Mouse (Mus musculus) lung, embryonic 16.5 days (tissue): ENCODE results near the gene Wdr90. TPM values are rescaled to one million over a fixed set of nuclear protein-coding genes. Genes with fewer than 3 reads are reported as not detected.
"Not testable (repeated sequence)": the region's sequence is repeated elsewhere in the genome, so short reads cannot be mapped to it uniquely, and the experiment has no call there.

Source experiments
- ATAC-seq: fragments of 200-750 bp; cut with Nextera tagmentation; 2 replicates; pipeline ENCODE4 v1.8.0; 2017; ENCODE audit warnings: low read depth, mild to moderate bottlenecking, moderate library complexity
- H3K27ac ChIP-seq: fragments of 300-500 bp; sonication (generic); 2 replicates; pipeline ENCODE4 v1.5.1; 2014; ENCODE audit warnings: mild to moderate bottlenecking, control low read depth, low read length
- H3K27me3 ChIP-seq: fragments of 300-500 bp; sonication (generic); 2 replicates; pipeline ENCODE4 v1.6.1; 2014; ENCODE audit warnings: low read depth, low read length, mixed read lengths; ENCODE audit not compliant: control insufficient read depth, insufficient read depth
- H3K36me3 ChIP-seq: fragments of 300-500 bp; sonication (generic); 2 replicates; pipeline ENCODE4 v1.6.1; 2014; ENCODE audit warnings: low read length; ENCODE audit not compliant: control insufficient read depth, insufficient read depth
- H3K4me1 ChIP-seq: fragments of 300-500 bp; sonication (generic); replicated peaks from 2 replicates; pipeline ENCODE4 v1.6.1; 2014; ENCODE audit warnings: low read length, mixed read lengths; ENCODE audit not compliant: control insufficient read depth, insufficient read depth
- H3K4me2 ChIP-seq: fragments of 300-500 bp; sonication (generic); 2 replicates; pipeline ENCODE4 v1.6.1; 2014; ENCODE audit warnings: low read depth, low read length, control low read depth
- H3K4me3 ChIP-seq: fragments of 300-500 bp; sonication (generic); 2 replicates; pipeline ENCODE4 v1.5.1; 2014; ENCODE audit warnings: mild to moderate bottlenecking, low read length, control low read depth
- H3K9ac ChIP-seq: fragments of 300-500 bp; sonication (generic); 2 replicates; pipeline ENCODE4 v1.6.1; 2014; ENCODE audit warnings: low read length, control low read depth
- H3K9me3 ChIP-seq: fragments of 300-500 bp; sonication (generic); 2 replicates; pipeline ENCODE4 v1.6.1; 2016; ENCODE audit warnings: low read length; ENCODE audit not compliant: control insufficient read depth
- WGBS: fragments of 180-500 bp; shearing (Covaris S2); extraction: QIAGEN DNeasy Blood & Tissue Kit; methylation state at CpG from one replicate; pipeline ENCODE4 v1.1.7; 2014; 5-methylcytosine and 5-hydroxymethylcytosine counted together
- polyA plus RNA-seq: library from polyadenylated mRNA; unstranded; fragments of >200 nt; fragmentation: Nextera tagmentation; extraction: Ambion mirVana; gene quantifications from 2 replicates; pipeline ENCODE4 v1.2.1, GENCODE M21; 2015

The Wdr90 gene
- polyA plus RNA-seq, 1 experiment from 2014 or later = 32.6 TPM

DNA sequence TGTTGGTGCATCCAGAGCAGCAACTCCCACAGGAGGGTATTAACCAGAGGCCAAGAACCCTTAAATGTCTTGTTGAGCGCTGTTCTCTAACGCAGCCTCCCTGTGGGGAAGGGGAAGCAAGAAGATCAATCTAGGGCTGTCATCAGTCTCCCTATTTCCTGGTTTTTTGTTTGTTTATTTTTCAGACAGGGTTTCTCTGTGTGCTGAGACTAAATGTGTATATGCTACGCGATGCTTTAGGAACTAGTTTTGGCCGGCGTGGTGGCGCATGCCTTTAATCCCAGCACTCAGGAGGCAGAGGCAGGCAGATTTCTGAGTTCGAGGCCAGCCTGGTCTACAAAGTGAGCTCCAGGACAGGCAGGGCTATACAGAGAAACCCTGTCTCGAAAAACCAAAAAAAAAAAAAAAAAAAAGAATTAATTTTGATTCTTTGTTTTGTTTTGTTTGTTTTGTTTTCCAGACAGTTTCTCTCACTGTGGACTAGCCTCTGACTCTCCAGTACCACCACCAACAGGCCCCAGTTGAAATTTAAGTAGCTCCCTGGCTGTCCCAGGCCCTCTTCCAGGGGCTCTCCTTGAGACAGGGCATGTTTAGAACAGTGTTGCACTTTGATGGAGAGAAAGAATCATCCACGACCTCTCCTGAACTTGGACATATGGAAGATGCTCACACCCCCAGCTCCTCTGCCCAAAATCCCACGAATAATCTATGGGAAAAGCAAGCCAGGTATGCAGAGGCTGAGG, 12.3 kb upstream of the Wdr90 start:
- H3K9ac ChIP-seq = peak overlapping the region; percentile 85; the same call in 1 of the 2 replicates
- 68% methylated on average over 11 of the region's 11 CpGs for WGBS
- H3K27me3 ChIP-seq = no peaks in the 10 kb centered on the region
- ATAC-seq = no peak
- H3K9me3 ChIP-seq = no peaks in the 10 kb centered on the region
- H3K4me2 ChIP-seq = peak overlapping the region; percentile 91
- H3K4me3 ChIP-seq = peak overlapping the region; percentile 87; the same call in 1 of the 2 replicates
- H3K36me3 ChIP-seq = no peaks in the 10 kb centered on the region; the same call in 1 of the 2 replicates
- no peak overlapping the region for H3K27ac ChIP-seq
- H3K4me1 ChIP-seq = peaks cover 24% of the 10 kb centered on the region

DNA sequence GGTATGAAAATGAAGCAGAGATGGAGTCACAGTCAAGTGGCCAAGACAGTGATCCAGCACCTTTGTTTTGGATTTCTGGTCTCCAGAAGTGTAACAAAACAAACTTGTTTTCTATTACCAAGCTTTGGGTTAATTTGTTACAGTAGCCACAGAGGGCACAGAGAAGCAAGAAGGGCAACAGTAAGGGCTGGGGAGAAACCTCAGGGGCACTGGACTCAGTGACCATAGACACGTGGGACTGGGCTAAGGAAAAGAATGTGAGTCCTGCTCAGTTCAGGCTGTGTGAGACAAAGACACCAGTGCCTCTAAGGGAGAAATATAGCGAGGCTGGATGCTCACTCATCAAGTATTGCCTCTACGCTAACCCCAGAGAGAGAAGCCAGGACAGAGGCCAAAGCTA, 11.4 kb upstream of the Wdr90 start:
- ATAC-seq = no peak
- 83% methylated on average over 3 of the region's 3 CpGs for WGBS

DNA sequence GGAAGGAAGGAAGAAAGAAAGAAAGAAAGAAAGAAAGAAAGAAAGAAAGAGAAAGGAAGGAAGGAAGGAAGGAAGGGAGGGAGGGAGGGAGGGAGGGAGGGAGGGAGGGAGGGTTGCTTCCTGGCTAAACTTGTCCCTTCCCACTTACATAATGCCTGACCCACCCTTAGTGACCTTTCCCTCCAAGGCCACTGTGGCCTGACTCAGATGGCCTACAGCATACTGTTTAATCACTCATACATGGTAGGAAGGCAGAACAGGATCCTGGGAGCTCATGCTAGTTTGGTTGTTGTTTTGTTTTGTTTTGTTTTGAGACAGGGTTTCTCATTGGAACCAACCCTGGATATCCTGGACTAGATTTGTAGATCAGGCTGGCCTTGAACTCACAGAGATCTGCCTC, 10.3 kb upstream of the Wdr90 start:
- ATAC-seq, H3K9ac ChIP-seq, H3K27ac ChIP-seq, H3K27me3 ChIP-seq, H3K4me3 ChIP-seq, H3K36me3 ChIP-seq, H3K9me3 ChIP-seq, H3K4me2 ChIP-seq: not testable (repeated sequence)
- peaks cover 24% of the 10 kb centered on the region for H3K4me1 ChIP-seq

More for the DNA sequence above, 11.4 kb upstream of the Wdr90 start:
- Histone ChIP-seq H3K36me3 (no peaks in the 10 kb centered on the region), H3K27me3 (no peaks in the 10 kb centered on the region), H3K4me3 (no peak overlapping the region), H3K4me2 (no peak overlapping the region), H3K9ac (no peak overlapping the region), H3K4me1 (peaks cover 24% of the 10 kb centered on the region), H3K9me3 (no peaks in the 10 kb centered on the region), H3K27ac (no peak overlapping the region)

DNA sequence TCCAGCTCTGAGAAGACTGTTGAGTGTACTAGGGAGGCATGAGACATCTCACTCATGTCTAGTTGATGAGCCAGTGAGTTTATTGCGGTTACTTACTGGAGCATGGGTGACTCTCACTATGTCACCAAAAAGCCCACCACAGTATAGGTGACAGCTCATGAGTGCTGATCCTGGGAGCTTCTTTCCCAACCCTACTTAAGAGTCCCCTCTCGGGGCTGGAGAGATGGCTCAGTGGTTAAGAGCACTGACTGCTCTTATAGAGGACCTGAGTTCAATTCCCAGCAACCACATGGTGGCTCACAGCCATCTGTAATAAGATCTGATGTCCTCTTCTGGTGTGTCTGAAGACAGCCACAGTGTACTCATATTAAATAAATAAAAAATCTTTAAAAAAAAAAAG, 8.7 kb upstream of the Wdr90 start:
- no peak for ATAC-seq
- H3K36me3 ChIP-seq = no peaks in the 10 kb centered on the region
- no peak overlapping the region for H3K4me2 ChIP-seq
- no peaks in the 10 kb centered on the region for H3K9me3 ChIP-seq
- WGBS = 79% methylated on average over 2 of the region's 2 CpGs
- no peak overlapping the region for H3K27ac ChIP-seq
- no peaks in the 10 kb centered on the region for H3K27me3 ChIP-seq
- H3K9ac ChIP-seq = no peak overlapping the region
- H3K4me3 ChIP-seq = no peak overlapping the region
- peaks cover 16% of the 10 kb centered on the region for H3K4me1 ChIP-seq

DNA sequence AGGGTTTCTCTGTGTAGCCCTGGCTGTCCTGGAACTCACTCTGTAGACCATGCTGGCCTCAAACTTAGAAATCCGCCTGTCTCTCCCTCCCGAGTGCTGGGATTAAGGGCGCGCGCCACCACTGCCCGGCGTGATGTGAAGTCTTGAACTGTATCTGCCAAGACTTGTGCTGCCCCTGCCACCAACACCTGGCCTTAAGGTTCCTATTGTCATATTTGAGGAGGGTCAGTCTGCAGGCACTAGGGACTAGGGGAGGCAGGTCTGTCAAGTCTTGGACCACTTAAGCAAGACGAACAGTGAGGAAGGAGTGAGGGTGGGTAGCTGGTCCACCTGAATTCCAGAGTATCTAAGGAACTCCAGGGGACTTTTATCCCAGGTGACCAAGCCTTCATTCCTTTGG, 8.2 kb upstream of the Wdr90 start:
- WGBS = 83% methylated on average over 8 of the region's 8 CpGs

DNA sequence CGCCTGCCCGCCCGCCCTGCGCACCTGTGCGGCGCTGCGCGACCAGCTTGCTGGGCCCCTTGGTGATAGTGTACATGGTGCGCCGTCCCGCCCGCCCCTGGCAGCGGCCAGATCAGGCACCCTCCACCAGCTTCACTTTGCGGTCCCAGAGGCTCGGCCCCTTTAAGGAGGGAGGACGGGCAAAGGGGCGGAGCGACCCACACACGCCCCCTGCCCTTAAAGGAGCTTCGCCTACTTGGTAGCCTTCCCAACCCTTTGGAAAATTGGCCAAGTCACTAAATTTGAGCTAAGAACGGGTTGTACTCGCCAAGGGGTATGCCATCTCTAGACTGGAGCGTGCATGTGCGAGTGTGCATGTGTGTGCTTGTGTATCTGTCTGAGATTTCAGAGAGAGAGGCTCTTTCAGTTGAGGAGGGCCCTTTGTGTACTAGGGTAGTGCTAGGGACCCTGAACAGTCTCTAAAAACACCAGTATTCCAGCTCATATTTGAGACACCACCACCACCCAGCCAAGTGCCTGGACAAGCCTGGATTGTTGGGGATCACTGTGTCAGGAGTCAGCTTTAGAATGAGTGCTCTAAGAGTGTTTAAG, 7.4 kb upstream of the Wdr90 start, which contains the start of gene Mcrip2:
Mcrip2 (minus strand) TSS at position 164 of the 591 bp plus-strand sequence.
- H3K9me3 ChIP-seq = no peaks in the 10 kb centered on the region
- no peaks in the 10 kb centered on the region for H3K36me3 ChIP-seq
- 0% methylated on average over 24 of the region's 24 CpGs for WGBS
- peak within 1 kb of the TSS; percentile 86 for H3K4me3 ChIP-seq
- peak within 1 kb of the TSS; percentile 94 for H3K4me2 ChIP-seq
- H3K27ac ChIP-seq = peak within 1 kb of the TSS; percentile 67
- peak; percentile 92 for ATAC-seq
- peak within 1 kb of the TSS; percentile 72 for H3K9ac ChIP-seq
- H3K27me3 ChIP-seq = no peaks in the 10 kb centered on the region
- H3K4me1 ChIP-seq = peaks cover 9% of the 10 kb centered on the region

More for the DNA sequence above, 8.2 kb upstream of the Wdr90 start:
- H3K36me3 ChIP-seq = no peaks in the 10 kb centered on the region
- no peaks in the 10 kb centered on the region for H3K27me3 ChIP-seq
- H3K4me3 ChIP-seq = no peak overlapping the region
- no peaks in the 10 kb centered on the region for H3K9me3 ChIP-seq
- H3K9ac ChIP-seq = no peak overlapping the region
- H3K4me1 ChIP-seq = peaks cover 16% of the 10 kb centered on the region
- no peak for ATAC-seq
- H3K27ac ChIP-seq = no peak overlapping the region
- no peak overlapping the region for H3K4me2 ChIP-seq

DNA sequence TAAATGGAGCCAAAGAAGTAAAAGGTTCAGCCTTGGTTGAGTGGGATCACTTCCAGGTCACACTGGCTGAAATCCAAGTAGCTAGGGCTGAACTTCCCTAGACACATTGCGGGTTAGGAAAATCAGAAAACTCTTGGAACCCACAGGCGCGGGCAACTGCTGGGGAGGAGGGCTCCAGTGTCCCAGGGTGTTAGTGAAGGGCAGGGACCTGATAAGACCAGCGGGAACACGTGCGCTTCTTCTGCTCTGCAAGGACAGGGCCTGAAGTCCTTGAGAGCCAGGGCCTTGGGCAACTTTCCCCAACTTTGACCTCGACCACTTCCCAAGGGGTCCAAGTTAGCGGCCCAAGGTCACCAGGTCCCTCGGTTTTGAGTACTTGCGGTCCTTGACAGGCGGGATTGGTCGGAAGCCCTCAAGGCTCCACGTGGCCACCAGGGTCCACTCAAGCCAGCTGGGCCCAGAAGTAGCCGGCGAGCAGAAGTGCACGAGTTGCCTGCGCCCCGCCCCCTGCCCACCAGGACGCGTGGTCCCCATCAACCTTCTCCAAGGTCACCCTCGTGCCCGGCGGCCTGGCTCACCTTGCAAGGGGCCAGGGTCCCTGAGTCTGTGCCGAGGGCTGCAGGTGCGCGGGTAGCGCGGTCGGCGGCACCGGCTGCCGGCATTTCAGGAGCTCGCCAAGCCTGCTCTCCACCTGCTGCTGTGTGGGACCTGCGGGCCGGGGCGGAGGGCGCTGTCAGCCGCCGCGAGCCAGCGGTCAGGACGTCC, 6.7 kb upstream of the Wdr90 start:
- whole genome bisulfite sequencing = under 1% methylated on average over 38 of the region's 42 CpGs
- Histone ChIP-seq H3K4me2 (peak overlapping the region; percentile 94), H3K36me3 (no peaks in the 10 kb centered on the region), H3K4me1 (peaks cover 9% of the 10 kb centered on the region), H3K27ac (peak overlapping the region; percentile 47), H3K9ac (peak overlapping the region; percentile 72), H3K27me3 (no peaks in the 10 kb centered on the region), H3K9me3 (no peaks in the 10 kb centered on the region), H3K4me3 (peak overlapping the region; percentile 86)
- ATAC-seq = peak; percentile 32

DNA sequence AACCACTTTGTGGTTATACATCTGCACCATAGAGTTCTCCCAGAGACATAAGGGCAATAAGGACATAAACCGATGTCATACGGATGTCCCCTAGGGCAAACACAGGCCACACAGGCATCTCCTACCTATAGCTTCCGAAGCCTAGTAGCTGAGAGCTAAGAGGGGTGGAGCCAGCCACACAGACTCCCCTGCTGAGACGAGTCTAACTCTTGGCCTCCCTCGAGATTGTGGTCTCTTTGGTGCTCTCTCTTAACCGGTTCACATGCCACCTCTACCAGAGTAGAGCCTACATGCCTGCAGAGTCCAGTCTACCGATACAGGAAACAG, 6.2 kb upstream of the Wdr90 start:
- Histone ChIP-seq H3K4me1 (peaks cover 9% of the 10 kb centered on the region), H3K9ac (peak overlapping the region; percentile 72), H3K4me3 (peak overlapping the region; percentile 86), H3K9me3 (no peaks in the 10 kb centered on the region), H3K27ac (no peak overlapping the region), H3K27me3 (no peaks in the 10 kb centered on the region), H3K36me3 (no peaks in the 10 kb centered on the region), H3K4me2 (peak overlapping the region; percentile 94)
- 0 out of 2 replicates have a peak, but pooled peaks have one; percentile 3 for ATAC-seq
- WGBS = 15% methylated on average over 7 of the region's 7 CpGs

DNA sequence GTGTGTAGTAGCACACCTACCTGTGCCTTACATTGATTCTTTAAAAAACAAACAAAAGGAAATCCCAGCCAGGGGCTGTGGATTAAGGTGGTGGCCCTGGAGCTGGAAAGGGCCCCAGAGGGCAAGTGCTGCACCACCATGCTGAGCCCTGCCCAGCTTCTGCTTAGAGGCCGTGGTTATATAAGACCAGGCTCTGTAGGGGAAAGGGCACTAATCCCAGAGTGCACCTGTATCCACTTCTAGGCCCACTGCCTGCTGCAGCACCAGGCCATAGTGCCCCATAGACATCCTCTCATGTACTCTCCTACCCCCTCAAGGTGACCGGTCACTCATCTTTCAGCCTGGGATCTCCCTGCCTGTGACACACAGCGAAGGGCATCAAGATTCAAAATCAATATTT, 4.9 kb upstream of the Wdr90 start:
- Histone ChIP-seq H3K9ac (no peak overlapping the region), H3K4me2 (no peak overlapping the region)

More for the DNA sequence above, 4.9 kb upstream of the Wdr90 start:
- Histone ChIP-seq H3K4me3 (no peak overlapping the region), H3K36me3 (no peaks in the 10 kb centered on the region), H3K27ac (no peak overlapping the region), H3K9me3 (no peaks in the 10 kb centered on the region), H3K27me3 (no peaks in the 10 kb centered on the region), H3K4me1 (peaks cover 13% of the 10 kb centered on the region)
- 91% methylated on average over 3 of the region's 3 CpGs for WGBS
- no peak for ATAC-seq
